Mouse (Mus musculus): ENCODE measurements at regions not wholly inside any gene's neighbourhood (a gene's known extent, or its start where the extent isn't known, plus 50 kb on each side); places are given as distances from the start of the nearest gene placed in this dataset.

- Histone ChIP-seq H3K9me3 (ENCODE audit: control insufficient read depth, low read length) (no peaks in the 10 kb centered on the region), H3K27ac (replicated peaks) (no peak overlapping the region), H3K27me3 (ENCODE audit: control insufficient read depth, insufficient read depth, low read length) (no peaks in the 10 kb centered on the region), H3K9ac (ENCODE audit: low read length) (no peak overlapping the region), H3K4me3 (ENCODE audit: low read depth, low read length) (no peak overlapping the region), H3K4me2 (replicated peaks; ENCODE audit: low read depth) (no peak overlapping the region), H3K36me3 (ENCODE audit: control insufficient read depth, insufficient read depth, low read length) (no peaks in the 10 kb centered on the region), H3K4me1 (replicated peaks; ENCODE audit: control insufficient read depth, insufficient read depth) (no peaks in the 10 kb centered on the region)
- ATAC-seq (ENCODE audit: low FRiP score, low TSS enrichment) (no peak), DNase-seq (ENCODE audit: low spot score) (no peak)
- WGBS: 69% methylated on average over 12 of the region's 12 CpGs
- TF ChIP-seq EP300 (optimal IDR thresholded peaks at IDR 0.05) (no peak), CTCF (IDR thresholded peaks at IDR 0.05; ENCODE audit: low read depth) (no peak)
Observed at GRCm38 (mm10) chr8:117929606-117930005, 127.9 kb upstream of the Mphosph6 start.

GRCm38 (mm10) chr8:117923296-117923695, 121.6 kb upstream of the Mphosph6 start:
- Histone ChIP-seq H3K27me3 (ENCODE audit: control insufficient read depth, insufficient read depth, low read length) (no peaks in the 10 kb centered on the region), H3K4me2 (replicated peaks; ENCODE audit: low read depth) (no peak overlapping the region), H3K27ac (replicated peaks) (no peak overlapping the region), H3K9ac (ENCODE audit: low read length) (no peak overlapping the region), H3K9me3 (ENCODE audit: control insufficient read depth, low read length) (no peaks in the 10 kb centered on the region), H3K4me3 (ENCODE audit: low read depth, low read length) (no peak overlapping the region), H3K4me1 (replicated peaks; ENCODE audit: control insufficient read depth, insufficient read depth) (no peaks in the 10 kb centered on the region), H3K36me3 (ENCODE audit: control insufficient read depth, insufficient read depth, low read length) (no peaks in the 10 kb centered on the region)
- 60% methylated on average over 6 of the region's 6 CpGs for WGBS
- ATAC-seq (ENCODE audit: low FRiP score, low TSS enrichment): no peak
- DNase-seq (ENCODE audit: low spot score): no peak
- TF ChIP-seq EP300 (optimal IDR thresholded peaks at IDR 0.05): no peak
- TF ChIP-seq CTCF (IDR thresholded peaks at IDR 0.05; ENCODE audit: low read depth): no peak

DNA sequence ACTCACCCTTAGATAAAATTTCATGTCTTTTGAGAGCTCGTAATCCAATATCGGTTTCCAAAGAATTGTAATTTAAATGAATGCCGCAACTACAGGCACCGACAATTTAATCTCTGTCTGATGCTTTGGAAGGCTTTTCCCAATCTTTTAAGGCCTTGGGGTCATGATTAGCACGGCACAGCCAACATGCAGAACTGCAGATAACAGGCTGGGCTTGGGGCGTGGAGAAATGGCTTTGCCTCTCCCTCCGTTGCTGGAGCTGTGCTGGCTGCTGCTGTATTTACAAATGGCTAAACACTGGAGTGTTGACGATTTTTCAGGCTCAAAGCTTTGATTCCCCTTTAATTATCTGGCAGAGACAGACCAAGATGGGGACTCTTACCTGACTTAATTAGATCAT, 101.3 kb upstream of the Mphosph6 start:
- H3K9me3 ChIP-seq (ENCODE audit: control insufficient read depth, low read length): no peaks in the 10 kb centered on the region
- H3K36me3 ChIP-seq (ENCODE audit: control insufficient read depth, insufficient read depth, low read length): no peaks in the 10 kb centered on the region
- no peak for DNase-seq (ENCODE audit: low spot score)
- no peak for ATAC-seq (ENCODE audit: low FRiP score, low TSS enrichment)
- no peaks in the 10 kb centered on the region for H3K27me3 ChIP-seq (ENCODE audit: control insufficient read depth, insufficient read depth, low read length)
- H3K9ac ChIP-seq (ENCODE audit: low read length): no peak overlapping the region
- no peaks in the 10 kb centered on the region for H3K4me1 ChIP-seq (replicated peaks; ENCODE audit: control insufficient read depth, insufficient read depth)
- WGBS: 42% methylated on average over 8 of the region's 8 CpGs
- no peak overlapping the region for H3K4me2 ChIP-seq (replicated peaks; ENCODE audit: low read depth)
- no peak overlapping the region for H3K4me3 ChIP-seq (ENCODE audit: low read depth, low read length)
- no peak for TF ChIP-seq CTCF (IDR thresholded peaks at IDR 0.05; ENCODE audit: low read depth)
- no peak for TF ChIP-seq EP300 (optimal IDR thresholded peaks at IDR 0.05)
- no peak overlapping the region for H3K27ac ChIP-seq (replicated peaks)

- Histone ChIP-seq H3K9ac (ENCODE audit: low read length) (no peak overlapping the region), H3K27me3 (ENCODE audit: control insufficient read depth, insufficient read depth, low read length) (no peaks in the 10 kb centered on the region), H3K4me1 (replicated peaks; ENCODE audit: control insufficient read depth, insufficient read depth) (no peaks in the 10 kb centered on the region), H3K9me3 (ENCODE audit: control insufficient read depth, low read length) (no peaks in the 10 kb centered on the region), H3K36me3 (ENCODE audit: control insufficient read depth, insufficient read depth, low read length) (no peaks in the 10 kb centered on the region), H3K4me3 (ENCODE audit: low read depth, low read length) (no peak overlapping the region), H3K27ac (replicated peaks) (no peak overlapping the region), H3K4me2 (replicated peaks; ENCODE audit: low read depth) (no peak overlapping the region)
- DNase-seq (ENCODE audit: low spot score): no peak
- no peak for TF ChIP-seq CTCF (IDR thresholded peaks at IDR 0.05; ENCODE audit: low read depth)
- no peak for TF ChIP-seq EP300 (optimal IDR thresholded peaks at IDR 0.05)
- no peak for ATAC-seq (ENCODE audit: low FRiP score, low TSS enrichment)
Observed at GRCm38 (mm10) chr8:117899892-117900291, 98.1 kb upstream of the Mphosph6 start.

GRCm38 (mm10) chr8:117898015-117898414, 96.3 kb upstream of the Mphosph6 start:
- Histone ChIP-seq H3K4me1 (replicated peaks; ENCODE audit: control insufficient read depth, insufficient read depth) (no peaks in the 10 kb centered on the region), H3K4me2 (replicated peaks; ENCODE audit: low read depth) (no peak overlapping the region), H3K9ac (ENCODE audit: low read length) (no peak overlapping the region), H3K27ac (replicated peaks) (no peak overlapping the region), H3K27me3 (ENCODE audit: control insufficient read depth, insufficient read depth, low read length) (no peaks in the 10 kb centered on the region), H3K9me3 (ENCODE audit: control insufficient read depth, low read length) (no peaks in the 10 kb centered on the region), H3K4me3 (ENCODE audit: low read depth, low read length) (no peak overlapping the region), H3K36me3 (ENCODE audit: control insufficient read depth, insufficient read depth, low read length) (no peaks in the 10 kb centered on the region)
- WGBS: 73% methylated on average over 5 of the region's 5 CpGs
- peak; percentile 72 for TF ChIP-seq CTCF (IDR thresholded peaks at IDR 0.05; ENCODE audit: low read depth)
- TF ChIP-seq EP300 (optimal IDR thresholded peaks at IDR 0.05): no peak
- no peak for ATAC-seq (ENCODE audit: low FRiP score, low TSS enrichment)
- peak; percentile 22 for DNase-seq (ENCODE audit: low spot score)

DNA sequence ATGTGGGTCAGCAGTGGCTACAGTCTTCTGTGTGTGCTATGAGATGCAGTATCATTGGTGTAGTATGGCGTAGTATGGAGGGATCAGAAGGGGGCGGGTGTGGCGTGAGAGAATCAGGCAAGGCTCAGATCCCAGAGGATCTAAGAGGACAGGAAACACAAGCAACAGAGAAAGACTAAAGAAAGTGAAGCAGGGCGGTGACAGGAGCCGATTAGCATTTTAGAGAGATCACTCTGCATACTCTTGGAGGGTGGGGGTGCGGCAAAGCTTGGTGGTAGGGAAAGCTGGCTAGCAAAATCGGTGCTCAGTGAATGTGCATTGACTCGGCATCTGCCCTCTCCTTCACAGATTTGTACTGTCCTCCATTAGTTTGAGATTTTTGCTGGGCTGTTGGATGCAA, 93.1 kb upstream of the Mphosph6 start:
- H3K4me3 ChIP-seq (ENCODE audit: low read depth, low read length): no peak overlapping the region
- H3K9ac ChIP-seq (ENCODE audit: low read length): no peak overlapping the region
- 57% methylated on average over 8 of the region's 8 CpGs for WGBS
- no peak for TF ChIP-seq CTCF (IDR thresholded peaks at IDR 0.05; ENCODE audit: low read depth)
- DNase-seq (ENCODE audit: low spot score) (no peak), ATAC-seq (ENCODE audit: low FRiP score, low TSS enrichment) (no peak)
- H3K27ac ChIP-seq (replicated peaks): no peak overlapping the region
- no peak overlapping the region for H3K4me2 ChIP-seq (replicated peaks; ENCODE audit: low read depth)
- H3K27me3 ChIP-seq (ENCODE audit: control insufficient read depth, insufficient read depth, low read length): no peaks in the 10 kb centered on the region
- H3K9me3 ChIP-seq (ENCODE audit: control insufficient read depth, low read length): no peaks in the 10 kb centered on the region
- H3K4me1 ChIP-seq (replicated peaks; ENCODE audit: control insufficient read depth, insufficient read depth): no peaks in the 10 kb centered on the region
- no peaks in the 10 kb centered on the region for H3K36me3 ChIP-seq (ENCODE audit: control insufficient read depth, insufficient read depth, low read length)
